10 mouse cellular contexts compared by ENCODE assay signal in genomic region chr6:117032042-117032746, GRCm38 (mm10).
DNase-seq lines count a peak whose midpoint lies in the region; ATAC-seq and TF ChIP-seq lines count a peak whose summit lies in the region.
"Had no signal": no experiment of that assay in that cellular context is flagged by ENCODE, and none has a peak within 500 bp of the region (broad histone marks: within the 10 kb centered on the region; RNA-seq: fewer than 3 reads in every experiment).

No protein-coding gene starts in this region.

- WGBS in forebrain, postnatal 0 days: 63% methylated on average over 8 of the region's 8 CpGs
- WGBS in forebrain, embryonic 12.5 days: 77% methylated on average over 8 of the region's 8 CpGs
- 43% methylated on average over 8 of the region's 8 CpGs for WGBS in neural tube, embryonic 15.5 days

- H3K36me3 ChIP-seq in forebrain, postnatal 0 days (ENCODE audit: insufficient read depth): no peaks in the 10 kb centered on the region
- no peaks in the 10 kb centered on the region for H3K36me3 ChIP-seq in forebrain, embryonic 12.5 days (replicated peaks)
- no peaks in the 10 kb centered on the region for H3K36me3 ChIP-seq in neural tube, embryonic 15.5 days

- no peaks in the 10 kb centered on the region for H3K27me3 ChIP-seq in forebrain, postnatal 0 days (ENCODE audit: insufficient read depth, low read length)
- H3K27me3 ChIP-seq in forebrain, embryonic 12.5 days: no peaks in the 10 kb centered on the region
- no peaks in the 10 kb centered on the region for H3K27me3 ChIP-seq in neural tube, embryonic 15.5 days (replicated peaks)

- ATAC-seq in forebrain, postnatal 0 days: peak; percentile 71
- ATAC-seq in forebrain, embryonic 12.5 days (ENCODE audit: low FRiP score): no peak
- ATAC-seq in neural tube, embryonic 15.5 days (ENCODE audit: low FRiP score): no peak

- H3K9ac ChIP-seq in forebrain, postnatal 0 days: no peak overlapping the region
- no peak overlapping the region for H3K9ac ChIP-seq in forebrain, embryonic 12.5 days
- H3K9ac ChIP-seq in neural tube, embryonic 15.5 days (replicated peaks): no peak overlapping the region

- TF ChIP-seq CTCF in forebrain, postnatal 0 days (IDR thresholded peaks at IDR 0.05; ENCODE audit: low read depth): no peak

- peak; percentile 62 for DNase-seq in forebrain, postnatal 0 days
- peak; percentile 5 for DNase-seq in layer of hippocampus, adult 11-12 months (ENCODE audit: low spot score)
- DNase-seq in layer of hippocampus, postnatal 25 days (ENCODE audit: extremely low spot score in 1 of 2, low spot score in 1 of 2): no peak
- DNase-seq in right cerebral cortex, postnatal 10 days (ENCODE audit: low spot score in 2 of 2): peak; percentile 24 to 25
- DNase-seq in right cerebral cortex, postnatal 14 days: no peak
- no peak for DNase-seq in B cell, adult 2 months
- DNase-seq: right cerebral cortex, postnatal 25 days had no signal

- H3K4me1 ChIP-seq in forebrain, postnatal 0 days (ENCODE audit: insufficient read depth): no peaks in the 10 kb centered on the region
- no peaks in the 10 kb centered on the region for H3K4me1 ChIP-seq in forebrain, embryonic 12.5 days
- H3K4me1 ChIP-seq in neural tube, embryonic 15.5 days: peaks cover 5% of the 10 kb centered on the region; the same call in 1 of the 2 replicates

- no peaks in the 10 kb centered on the region for H3K9me3 ChIP-seq in forebrain, postnatal 0 days (ENCODE audit: low read length)
- H3K9me3 ChIP-seq in forebrain, embryonic 12.5 days: no peaks in the 10 kb centered on the region
- H3K9me3 ChIP-seq in neural tube, embryonic 15.5 days (replicated peaks): no peaks in the 10 kb centered on the region

- no peak overlapping the region for H3K4me3 ChIP-seq in forebrain, postnatal 0 days (ENCODE audit: low read depth, low read length)
- no peak overlapping the region for H3K4me3 ChIP-seq in forebrain, embryonic 12.5 days (replicated peaks)
- H3K4me3 ChIP-seq in neural tube, embryonic 15.5 days (replicated peaks): no peak overlapping the region

- H3K27ac ChIP-seq in forebrain, postnatal 0 days (ENCODE audit: low read depth, low read length): no peak overlapping the region
- no peak overlapping the region for H3K27ac ChIP-seq in forebrain, embryonic 12.5 days
- no peak overlapping the region for H3K27ac ChIP-seq in neural tube, embryonic 15.5 days (replicated peaks)
- H3K27ac ChIP-seq: macrophage had no signal

- no peak overlapping the region for H3K4me2 ChIP-seq in forebrain, postnatal 0 days (ENCODE audit: low read depth)
- no peak overlapping the region for H3K4me2 ChIP-seq in forebrain, embryonic 12.5 days
- no peak overlapping the region for H3K4me2 ChIP-seq in neural tube, embryonic 15.5 days

Comparison
In these comparisons a context has a peak if more than half of its experiments do, and no peak if none do; other contexts are left out.
1. DNase-seq: peak in forebrain, postnatal 0 days (single experiment), layer of hippocampus, adult 11-12 months (single experiment) and right cerebral cortex, postnatal 10 days (2 of 2); none in layer of hippocampus, postnatal 25 days (0 of 2), right cerebral cortex, postnatal 14 days (single experiment) and B cell, adult 2 months (0 of 2).